In the genomic region with DNA sequence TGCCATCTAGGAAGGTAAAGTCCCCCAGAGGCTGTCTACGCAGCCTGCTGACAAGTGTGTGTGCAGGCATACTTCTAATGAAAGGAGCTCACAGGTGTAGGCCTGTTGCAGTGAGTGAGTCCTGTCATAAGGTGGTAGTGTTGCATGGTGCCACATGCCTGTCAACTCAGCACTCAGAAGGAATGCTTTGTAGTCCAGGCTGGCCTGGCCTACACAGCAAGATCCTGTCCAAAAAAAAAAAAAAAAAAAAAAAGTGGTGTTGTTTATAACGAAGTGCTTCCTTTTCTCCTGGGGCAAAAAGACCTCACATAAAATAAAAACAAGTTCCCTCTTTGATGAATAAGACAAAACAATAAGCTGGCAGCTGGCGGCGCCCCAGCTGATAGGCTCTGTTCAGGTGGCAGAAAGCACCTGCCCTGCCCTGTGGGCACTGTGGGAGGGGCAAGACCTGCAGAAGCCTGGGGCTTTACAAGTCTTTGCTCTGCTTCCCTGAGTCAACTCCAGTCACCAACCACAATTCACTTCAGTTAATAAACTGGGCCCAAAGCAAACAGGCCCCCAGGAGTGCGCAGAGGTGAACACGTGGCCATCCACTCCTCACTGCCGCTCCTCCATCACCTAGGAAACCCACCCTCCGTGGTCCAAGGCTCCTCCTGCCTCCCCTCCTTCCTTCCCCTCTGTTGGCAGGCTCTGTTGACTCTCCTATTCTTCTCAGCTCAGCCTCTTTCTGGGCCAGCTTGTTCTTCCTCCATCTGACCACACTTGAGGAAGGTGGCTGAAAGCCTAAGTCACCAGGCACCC, we compare ENCODE assay signal across 8 mouse cellular contexts. TPM values are rescaled to one million over a fixed set of nuclear protein-coding genes. Genes with fewer than 3 reads are reported as not detected.
DNase-seq lines count a peak whose midpoint lies in the region; ATAC-seq and TF ChIP-seq lines count a peak whose summit lies in the region.

No protein-coding gene starts in this region.

- no peak overlapping the region for H3K4me2 ChIP-seq in intestine, embryonic 14.5 days (ENCODE audit: low read length)
- H3K4me2 ChIP-seq in liver, postnatal 0 days (ENCODE audit: low read depth, low read length): no peak overlapping the region

- peaks cover 16% of the 10 kb centered on the region for H3K4me1 ChIP-seq in intestine, embryonic 14.5 days (replicated peaks; ENCODE audit: control insufficient read depth, insufficient read depth, low read length)
- H3K4me1 ChIP-seq in liver, postnatal 0 days (ENCODE audit: insufficient read depth): peaks cover 12% of the 10 kb centered on the region
- peaks cover 49% of the 10 kb centered on the region for H3K4me1 ChIP-seq in small intestine, adult 2 months (ENCODE audit: control insufficient read depth, insufficient read depth, insufficient read length, low read length)

- H3K27ac ChIP-seq in intestine, embryonic 14.5 days (ENCODE audit: low read depth): peak overlapping the region; percentile 7; the same call in 1 of the 2 replicates
- no peak overlapping the region for H3K27ac ChIP-seq in liver, postnatal 0 days (ENCODE audit: low read depth)
- peak overlapping the region; percentile 81 for H3K27ac ChIP-seq in small intestine, adult 2 months (ENCODE audit: insufficient read depth, low read depth, low read length)

- TF ChIP-seq POLR2A in small intestine, adult 2 months (IDR thresholded peaks at IDR 0.05; ENCODE audit: low read depth, low read length): no peak; the same call in 1 of the 2 replicates

- ATAC-seq in intestine, embryonic 14.5 days (replicated peaks; ENCODE audit: low FRiP score, low TSS enrichment, low read depth): peak; percentile 77
- ATAC-seq in liver, postnatal 0 days: peak; percentile 66

- TF ChIP-seq EP300 in liver, postnatal 0 days (IDR thresholded peaks at IDR 0.05; ENCODE audit: low read depth): no peak

- H3K4me3 ChIP-seq in intestine, embryonic 14.5 days (ENCODE audit: low read depth, low read length): no peak overlapping the region
- no peak overlapping the region for H3K4me3 ChIP-seq in liver, postnatal 0 days (ENCODE audit: low read depth, low read length)
- no peak overlapping the region for H3K4me3 ChIP-seq in small intestine, adult 2 months (ENCODE audit: low read depth, low read length)

- no peaks in the 10 kb centered on the region for H3K36me3 ChIP-seq in intestine, embryonic 14.5 days (ENCODE audit: control insufficient read depth, insufficient read depth, low read length)
- no peaks in the 10 kb centered on the region for H3K36me3 ChIP-seq in liver, postnatal 0 days (replicated peaks; ENCODE audit: insufficient read depth, low read length)
- H3K36me3 ChIP-seq in small intestine, adult 2 months (ENCODE audit: control insufficient read depth, insufficient read depth, low read length): no peaks in the 10 kb centered on the region

- WGBS in intestine, embryonic 14.5 days: 34% methylated on average over 8 of the region's 8 CpGs
- 43% methylated on average over 8 of the region's 8 CpGs for WGBS in liver, postnatal 0 days (ENCODE audit: insufficient replicate concordance)
- WGBS in small intestine, adult 2 months: 23% methylated on average over 8 of the region's 8 CpGs

- no peaks in the 10 kb centered on the region for H3K27me3 ChIP-seq in intestine, embryonic 14.5 days (replicated peaks; ENCODE audit: control insufficient read depth, insufficient read depth, low read length)
- no peaks in the 10 kb centered on the region for H3K27me3 ChIP-seq in liver, postnatal 0 days (ENCODE audit: insufficient read depth, low read length)
- no peaks in the 10 kb centered on the region for H3K27me3 ChIP-seq in small intestine, adult 2 months (ENCODE audit: control insufficient read depth, insufficient read depth, low read length)

- no peaks in the 10 kb centered on the region for H3K9me3 ChIP-seq in intestine, embryonic 14.5 days (ENCODE audit: control insufficient read depth, low read length)
- H3K9me3 ChIP-seq in liver, postnatal 0 days (ENCODE audit: low read length): no peaks in the 10 kb centered on the region

- TF ChIP-seq CTCF in liver, postnatal 0 days (IDR thresholded peaks at IDR 0.05; ENCODE audit: low read depth): peak; percentile 65
- TF ChIP-seq CTCF in small intestine, adult 2 months (IDR thresholded peaks at IDR 0.05; ENCODE audit: extremely low read depth, insufficient read length, insufficient replicate concordance, low read depth, low read length): peak; percentile 60; the same call in 1 of the 2 replicates

- no peak overlapping the region for H3K9ac ChIP-seq in intestine, embryonic 14.5 days (ENCODE audit: low read length)
- H3K9ac ChIP-seq in liver, postnatal 0 days (replicated peaks): no peak overlapping the region

- peak; percentile 39 to 69 for DNase-seq in frontal cortex, adult 2 months (ENCODE audit: extremely low spot score in 1 of 2, low spot score in 1 of 2)
- DNase-seq in frontal cortex, postnatal 14 days (ENCODE audit: low spot score in 2 of 2): no peak
- DNase-seq in 3134 (ENCODE audit: extremely low read depth, insufficient read length, low spot score): peak; percentile 39
- DNase-seq in cerebellum, adult 9-10 months: peak; percentile 61
- peak; percentile 72 for DNase-seq in intestine, embryonic 14.5 days (ENCODE audit: low spot score)
- no peak for DNase-seq in liver, postnatal 0 days
- no peak for DNase-seq in c-Kit-positive CD71-positive TER-119-positive erythroid progenitor cells, embryonic 14.5 days (ENCODE audit: low spot score)

RNA-seq across cellular contexts. Expression of gene Mical2, which starts 12.5 kb away (rescaled TPM):
- 229 and 253 TPM in 2 replicates for polyA plus RNA-seq in frontal cortex, adult 2 months (2012; rRNA removed)
- 16.6 and 18.2 TPM in 2 replicates for polyA plus RNA-seq in intestine, embryonic 14.5 days (2014; fragmentation: Nextera tagmentation; extraction: Ambion mirVana)
- 2.1 and 2.7 TPM in 2 replicates for polyA plus RNA-seq in liver, postnatal 0 days (2015; fragmentation: Nextera tagmentation; extraction: Ambion mirVana)
- polyA plus RNA-seq in small intestine, adult 2 months (2012; rRNA removed): 13.0 and 20.7 TPM in 2 replicates

RNA-seq across cellular contexts. Expression of gene Dkk3, which starts 54.3 kb away (rescaled TPM):
- polyA plus RNA-seq in frontal cortex, adult 2 months (2012; rRNA removed): 95.3 and 106 TPM in 2 replicates
- 22.9 and 27.4 TPM in 2 replicates for polyA plus RNA-seq in intestine, embryonic 14.5 days (2014; fragmentation: Nextera tagmentation; extraction: Ambion mirVana)
- 1.2 and 1.7 TPM in 2 replicates for polyA plus RNA-seq in liver, postnatal 0 days (2015; fragmentation: Nextera tagmentation; extraction: Ambion mirVana)
- polyA plus RNA-seq in small intestine, adult 2 months (2012; rRNA removed): 6.0 and 9.6 TPM in 2 replicates

Comparison
In these comparisons a context has a peak if more than half of its experiments do, and no peak if none do; other contexts are left out.
1. DNase-seq: peak in frontal cortex, adult 2 months (2 of 2), 3134 (single experiment), cerebellum, adult 9-10 months (single experiment) and intestine, embryonic 14.5 days (single experiment); none in frontal cortex, postnatal 14 days (0 of 2), liver, postnatal 0 days (single experiment) and c-Kit-positive CD71-positive TER-119-positive erythroid progenitor cells, embryonic 14.5 days (single experiment).
2. RNA of gene Mical2, which starts 12.5 kb away (polyA plus RNA-seq): 229 to 253 TPM in frontal cortex, adult 2 months; 13.0 to 20.7 TPM in small intestine, adult 2 months, 16.6 to 18.2 TPM in intestine, embryonic 14.5 days and 2.1 to 2.7 TPM in liver, postnatal 0 days; every median in the first group is over 10 times any median in the second.